Mouse (Mus musculus) urinary bladder, adult 18-20 months (tissue): Measurements from ENCODE around the gene Btbd1.

Source experiments
- DNase-seq, 2 experiments: peaks; one replicate each; pipeline ENCODE4 v3.0.0; 2022; ENCODE audit warnings: low spot score in 2 of 2, mixed read lengths in 2 of 2

Btbd1 gene

DNA sequence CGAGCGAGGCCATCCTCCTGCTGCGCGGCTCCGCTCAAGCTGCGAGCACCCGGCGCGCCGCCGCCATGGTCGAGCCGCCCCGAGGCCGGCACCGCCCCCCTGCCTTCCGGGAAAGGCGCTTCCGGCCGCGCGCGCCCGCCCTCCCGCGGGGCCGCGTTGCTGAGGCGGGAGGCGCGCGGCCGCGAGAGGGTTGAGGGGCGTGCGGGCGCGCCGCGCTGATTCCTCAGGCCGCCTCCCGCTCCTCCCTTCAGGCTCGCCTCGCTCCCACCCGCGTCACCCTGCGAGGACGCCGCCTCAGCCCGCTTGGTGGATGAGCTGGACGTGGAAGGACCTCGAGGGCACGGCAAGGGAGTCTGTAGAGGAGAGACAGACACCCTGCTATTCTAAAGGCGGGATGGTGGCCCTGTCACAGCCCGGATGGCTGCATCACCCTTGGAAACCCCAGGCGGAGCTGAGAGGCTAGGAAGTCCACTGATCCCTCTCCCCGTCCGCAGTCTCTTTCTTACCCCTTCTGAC is at the start of gene Btbd1:
Gene Btbd1, minus strand, starts transcription at position 53 of the 516 bp plus-strand sequence.
- peak; percentile 67 to 74 for DNase-seq

DNA sequence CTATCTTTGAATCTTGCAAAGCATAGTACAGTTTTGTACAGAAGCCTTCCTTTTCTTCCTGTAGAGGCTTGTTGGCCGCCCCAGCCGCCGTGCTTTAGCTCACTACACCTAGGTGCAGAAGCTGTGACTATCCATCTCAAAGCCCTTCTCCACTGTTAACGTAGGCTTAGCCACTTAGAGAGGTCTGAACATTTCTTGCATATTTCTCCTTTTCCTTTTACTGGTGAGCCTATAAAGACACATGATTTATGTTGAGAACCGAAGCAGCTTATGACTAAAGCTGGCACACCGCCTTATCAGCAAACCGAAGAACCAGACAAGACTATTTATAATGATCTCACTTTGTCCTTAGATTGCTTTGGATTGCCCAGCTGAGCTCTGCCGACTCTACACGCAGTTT is 46.1 kb upstream of the Btbd1 start:
- no peak for DNase-seq

DNA sequence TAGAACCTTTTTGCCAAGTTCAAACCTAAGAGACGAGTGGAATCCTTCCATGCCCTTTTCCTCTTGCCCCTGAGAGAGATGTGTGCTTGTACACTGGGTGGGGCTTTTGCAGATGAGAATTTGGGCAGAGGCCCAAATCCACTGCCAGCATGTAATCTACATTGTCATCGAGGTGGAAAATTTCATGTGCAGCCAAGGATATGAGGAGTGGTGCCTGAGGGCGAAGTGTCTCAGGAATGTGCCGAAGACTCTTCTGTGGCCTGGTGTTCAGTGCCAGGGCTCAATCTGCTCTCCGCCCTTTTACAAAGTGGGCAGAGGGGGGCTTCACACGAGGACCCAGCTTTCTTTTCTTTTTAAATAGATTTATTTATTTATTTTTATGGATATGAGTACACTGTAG is 45.4 kb upstream of the Btbd1 start:
- DNase-seq = no peak

DNA sequence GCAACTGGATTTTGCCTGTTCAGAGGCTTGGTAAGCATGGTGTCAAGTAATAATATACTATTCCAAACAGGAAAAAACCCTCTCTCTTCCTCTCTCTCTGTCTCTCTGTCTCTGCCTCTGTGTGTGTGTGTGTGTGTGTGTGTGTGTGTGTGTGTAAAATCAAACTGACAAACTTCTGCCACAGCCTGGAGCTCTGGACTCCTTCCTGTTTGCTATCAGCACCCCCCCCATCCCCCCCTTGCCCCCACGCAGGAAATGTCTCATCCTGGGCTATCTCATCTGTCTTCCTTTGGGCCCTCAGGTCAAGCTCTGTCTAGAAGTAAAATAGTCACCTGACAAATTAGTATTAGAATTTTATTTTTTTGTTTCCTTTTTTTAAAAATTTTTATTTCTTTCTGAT is 44.6 kb upstream of the Btbd1 start:
- DNase-seq = no peak

DNA sequence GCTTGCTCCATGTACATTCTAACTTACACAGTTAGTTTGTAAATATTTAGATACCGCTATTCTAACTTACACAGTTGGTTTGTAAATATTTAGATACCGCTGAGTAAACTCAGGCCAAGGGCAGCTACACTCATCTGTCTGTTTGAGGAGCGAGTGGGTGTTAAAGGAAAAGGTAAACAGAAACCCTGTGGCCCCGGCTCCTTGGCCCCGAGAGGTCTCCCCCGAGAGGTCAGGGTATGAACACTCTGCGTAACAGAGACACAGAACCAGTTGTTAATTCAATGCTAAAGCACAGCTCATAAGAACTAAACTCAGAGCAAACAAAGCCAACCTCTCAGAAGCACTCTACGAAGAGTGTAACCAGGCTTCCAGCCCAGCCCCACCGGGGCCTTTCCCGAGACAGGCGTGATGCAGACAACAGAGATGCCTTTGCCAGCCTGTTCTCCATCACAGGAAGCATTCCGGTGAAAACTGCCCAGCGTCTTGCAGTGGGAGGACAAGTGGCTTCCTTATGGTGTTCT is 43.3 kb upstream of the Btbd1 start:
- DNase-seq = no peak

DNA sequence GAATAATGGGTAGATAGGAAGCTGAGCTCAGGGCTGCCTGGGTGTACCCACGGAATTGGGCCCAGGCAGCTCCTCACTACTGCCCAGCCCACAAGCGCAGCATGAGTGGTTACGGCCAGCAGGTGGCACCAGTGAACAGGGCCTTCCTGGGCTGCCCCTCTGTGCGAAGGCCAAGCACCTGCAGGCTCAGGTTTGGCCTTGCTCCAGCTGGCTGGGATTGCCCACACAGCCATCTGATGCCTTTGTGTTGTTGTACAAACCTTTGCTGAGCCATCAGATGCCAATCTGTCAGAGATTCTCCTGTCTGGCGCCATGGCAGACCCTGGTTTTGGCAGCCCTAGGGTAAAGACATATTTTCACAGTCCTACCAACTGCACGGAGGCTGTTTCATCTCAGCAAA is 38.9 kb upstream of the Btbd1 start:
- DNase-seq = peak; percentile 39 to 44

DNA sequence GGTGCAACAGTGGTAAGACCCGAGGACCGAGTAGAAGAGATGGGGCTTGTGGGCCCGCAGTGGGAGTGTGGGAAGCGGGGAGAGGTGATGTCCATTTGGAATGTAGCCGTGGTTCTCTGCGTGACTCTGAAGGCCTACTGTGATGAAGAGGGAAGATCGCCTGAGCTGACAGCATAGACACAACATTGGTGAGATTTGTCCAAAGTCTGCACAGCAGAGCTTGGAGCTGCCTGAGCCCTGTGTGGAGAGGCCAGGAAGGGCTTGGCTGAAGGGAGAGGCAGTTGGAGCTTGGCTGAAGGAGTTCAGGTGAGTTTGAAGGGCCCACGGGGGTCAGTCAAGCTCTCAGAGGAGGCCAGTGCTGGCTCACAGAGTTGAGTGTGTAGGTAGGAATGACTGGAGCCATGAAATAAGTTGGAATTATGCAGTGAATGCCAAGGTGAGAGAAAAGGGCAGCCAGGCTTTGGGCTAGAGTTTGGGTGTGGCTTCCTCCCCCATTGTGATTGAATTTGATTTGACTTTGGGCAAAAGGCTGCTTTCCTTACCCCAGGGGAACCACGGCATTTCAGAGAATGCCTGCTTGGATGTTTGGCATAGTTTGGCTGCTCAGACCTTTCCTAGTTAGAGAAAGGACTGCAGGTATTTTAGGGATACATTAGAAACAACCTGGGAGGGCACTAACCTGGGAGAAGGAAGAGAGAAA is 38.1 kb upstream of the Btbd1 start:
- DNase-seq = no peak

DNA sequence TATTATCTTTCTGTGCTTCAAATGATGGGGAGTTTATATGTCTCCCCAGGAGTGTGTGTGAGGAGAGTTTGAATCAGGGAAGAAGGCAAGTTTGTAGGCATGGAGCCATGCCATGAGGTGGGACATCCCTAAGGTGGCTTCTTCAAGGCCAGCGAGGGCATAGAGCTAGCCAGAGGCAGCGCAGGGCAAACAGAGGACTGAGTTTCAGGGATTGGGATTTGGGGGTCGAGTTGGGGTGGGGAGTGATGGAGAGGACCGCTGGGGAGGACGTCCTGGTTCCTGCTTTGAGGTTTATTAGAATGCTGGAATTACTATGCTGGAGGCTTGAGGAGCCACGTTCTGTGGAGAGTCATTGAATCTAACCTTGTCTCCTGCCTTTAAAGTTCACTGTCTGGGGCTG is 36.7 kb upstream of the Btbd1 start:
- no peak for DNase-seq

DNA sequence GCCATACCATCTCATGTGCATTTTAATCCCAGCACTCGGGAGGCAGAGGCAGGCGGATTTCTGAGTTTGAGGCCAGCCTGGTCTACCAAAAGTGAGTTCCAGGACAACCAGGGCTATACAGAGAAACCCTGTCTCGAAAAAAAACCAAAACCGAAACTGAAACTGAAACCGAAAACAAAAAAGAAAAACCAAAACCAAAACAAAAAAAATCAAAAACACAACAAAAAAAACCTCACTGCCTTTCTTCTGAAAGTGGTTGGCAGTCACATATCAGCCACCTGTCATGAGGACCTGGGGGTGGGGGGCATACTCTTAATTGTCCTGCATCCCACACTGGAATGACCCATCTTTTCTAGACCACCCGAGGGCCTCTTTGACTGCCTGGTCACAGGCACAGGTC is 35.3 kb upstream of the Btbd1 start:
- no peak for DNase-seq

DNA sequence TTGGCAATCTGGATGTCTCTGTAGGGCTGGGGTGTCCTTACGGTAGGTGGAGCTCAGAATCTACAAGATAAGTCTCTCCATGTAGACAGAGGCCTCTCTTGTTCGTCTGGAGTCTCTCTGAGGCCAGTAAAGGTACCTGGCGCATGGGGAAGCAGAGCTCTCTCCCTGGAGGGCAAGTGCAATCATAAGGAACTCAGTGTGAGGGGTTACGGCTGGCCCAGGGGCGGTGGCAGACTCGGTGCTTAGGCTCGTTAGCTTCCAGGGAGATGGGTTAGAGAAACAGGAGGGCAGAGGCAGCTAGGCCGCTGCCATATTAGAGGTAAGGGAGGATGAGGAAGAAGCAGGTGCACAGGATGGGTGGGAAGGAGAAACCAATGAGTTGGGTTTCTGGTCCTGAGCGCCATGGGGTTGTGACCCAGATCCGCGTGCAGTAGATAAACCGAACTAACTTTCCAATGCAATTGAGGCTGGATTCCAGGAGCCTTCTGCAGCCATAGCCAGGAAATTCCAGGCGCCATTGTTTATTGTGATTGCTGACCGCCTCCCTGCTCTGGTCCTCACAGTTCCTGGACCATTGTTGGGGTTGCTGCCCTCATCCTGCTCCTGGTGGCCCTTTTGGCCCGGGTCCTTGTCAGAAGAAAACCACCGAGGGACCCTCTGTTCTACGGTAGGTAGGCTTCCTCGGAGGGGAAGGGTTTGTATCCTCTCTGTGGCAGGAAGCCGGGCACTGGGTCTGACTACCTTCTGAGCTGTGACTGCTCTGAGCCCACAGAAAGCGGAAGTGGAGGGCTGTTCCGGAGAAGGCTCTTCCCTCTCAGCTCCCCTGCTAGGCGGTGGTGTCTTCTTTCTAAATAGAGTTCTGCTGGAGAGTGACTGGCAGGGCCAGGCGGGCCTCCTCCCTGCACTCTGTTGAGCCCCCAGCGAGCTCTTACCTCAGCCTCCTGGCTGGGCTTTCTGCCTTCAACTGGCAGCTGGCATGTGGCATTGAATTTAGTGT is 33.7 kb upstream of the Btbd1 start:
- no peak for DNase-seq

DNA sequence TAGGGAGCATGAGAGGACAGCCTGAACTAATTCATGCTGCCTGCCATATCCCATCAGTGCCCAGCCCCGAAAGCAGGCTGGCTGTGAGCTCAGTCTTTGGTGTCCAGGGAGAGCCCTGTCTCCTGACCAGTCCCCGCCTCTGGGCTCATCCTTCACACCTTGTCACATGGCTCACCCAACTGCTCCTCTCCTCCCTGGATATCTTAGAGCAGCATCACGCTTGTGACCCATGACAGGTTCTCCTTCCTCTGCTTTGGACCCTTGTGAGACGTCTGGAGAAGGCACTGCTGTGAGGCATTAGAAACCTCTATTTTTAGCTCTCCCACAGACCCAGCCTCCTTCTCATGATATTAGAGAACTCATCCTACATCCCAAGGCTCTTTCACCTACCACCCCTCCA is 32.7 kb upstream of the Btbd1 start:
- no peak for DNase-seq

DNA sequence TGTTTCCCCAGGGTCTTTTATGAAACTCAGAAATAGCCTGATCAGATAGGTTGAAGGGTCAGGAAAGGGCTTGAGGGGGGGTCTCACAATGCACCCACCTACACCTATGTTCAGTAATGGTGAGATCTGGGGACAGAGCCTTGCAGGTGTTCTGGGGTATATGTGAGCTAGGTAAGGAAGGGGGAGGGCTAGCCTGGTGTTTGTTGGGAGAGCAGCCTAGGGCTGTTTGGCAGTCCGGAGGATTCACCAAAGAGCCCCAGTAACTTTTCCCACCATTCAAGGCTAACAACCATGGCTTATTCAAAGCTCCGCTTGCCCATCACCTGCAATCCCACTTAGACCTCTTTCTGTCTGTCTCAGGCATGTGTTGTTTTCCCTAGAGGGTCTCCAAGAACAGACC is 32.2 kb upstream of the Btbd1 start:
- DNase-seq = no peak

DNA sequence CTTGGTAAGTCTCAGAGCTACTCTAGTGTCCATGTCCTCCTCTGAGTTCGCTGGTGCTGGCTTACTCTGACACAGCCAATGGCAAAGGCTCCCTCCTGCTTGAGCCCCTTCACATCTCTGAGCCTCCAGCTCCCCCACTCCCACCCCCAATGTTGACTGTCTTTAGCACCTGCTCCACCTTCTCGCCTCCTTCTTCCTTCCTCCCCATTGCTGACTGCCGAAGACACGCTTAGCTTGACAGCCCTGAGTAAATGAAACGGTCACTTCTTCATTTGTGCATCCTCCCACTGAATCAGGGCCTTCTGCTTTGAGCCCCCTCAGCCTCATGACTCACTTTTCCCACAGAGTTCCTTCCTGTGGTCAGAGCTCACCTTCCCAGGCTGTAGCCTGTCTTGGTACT is 31.8 kb upstream of the Btbd1 start:
- no peak for DNase-seq

DNA sequence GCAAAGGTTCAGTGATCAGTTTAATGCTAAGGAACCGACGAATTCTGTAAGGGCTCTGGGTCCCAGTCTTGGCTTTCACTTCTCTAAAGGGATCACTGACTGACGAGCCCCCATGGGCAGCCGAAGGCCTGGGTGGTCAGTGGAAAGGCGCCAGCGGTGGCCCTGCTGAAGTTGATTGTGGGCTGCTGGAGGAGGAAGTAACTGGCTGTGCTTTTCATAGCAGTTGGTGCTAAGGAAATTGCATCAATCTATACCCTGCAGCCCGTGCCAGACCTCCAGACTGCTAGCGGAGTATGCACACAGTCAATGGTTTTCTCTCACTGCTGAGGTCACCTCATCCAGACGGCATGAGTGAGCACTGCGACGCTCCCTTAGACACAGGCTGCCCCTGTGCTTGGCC is 30.8 kb upstream of the Btbd1 start:
- DNase-seq = no peak

DNA sequence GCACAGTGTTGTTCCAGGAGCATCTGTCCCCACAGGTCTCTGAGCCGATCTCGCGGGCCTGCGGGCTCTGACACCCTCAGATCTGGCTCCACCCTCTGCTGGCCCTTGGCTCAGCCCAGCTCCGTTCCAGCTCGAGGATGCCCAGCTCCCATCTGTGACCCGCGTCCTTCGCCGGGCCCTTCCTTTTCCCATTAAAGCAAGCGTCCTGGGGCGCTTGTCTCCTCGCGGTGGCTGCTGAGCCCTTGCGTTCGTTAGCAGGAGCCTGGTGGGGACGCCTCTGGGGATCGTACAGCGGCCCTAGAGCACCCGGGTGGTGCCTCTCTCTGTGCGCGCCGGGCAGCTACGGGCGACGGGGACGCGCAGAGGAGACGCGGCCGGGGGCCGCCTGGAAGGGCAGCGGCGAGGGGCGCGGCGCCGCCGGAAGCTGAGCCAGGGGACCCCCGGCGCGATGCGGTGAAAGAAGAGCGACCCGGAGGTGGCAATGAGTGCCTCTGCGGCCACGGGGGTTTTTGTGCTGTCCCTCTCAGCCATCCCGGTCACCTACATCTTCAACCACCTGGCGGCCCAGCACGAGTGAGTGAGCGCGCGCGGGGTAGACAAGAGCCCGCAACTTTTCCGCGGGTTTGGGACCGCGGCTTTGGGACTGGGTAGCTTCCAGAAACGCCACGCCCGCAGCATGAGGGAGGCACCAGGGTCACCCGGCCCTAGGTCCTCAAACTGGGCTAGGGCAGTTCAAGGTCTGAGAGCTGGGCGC is 29.9 kb upstream of the Btbd1 start, which contains the start of gene Tm6sf1:
Gene Tm6sf1, plus strand, starts transcription at position 34 of the 754 bp plus-strand sequence.
- DNase-seq = no peak

DNA sequence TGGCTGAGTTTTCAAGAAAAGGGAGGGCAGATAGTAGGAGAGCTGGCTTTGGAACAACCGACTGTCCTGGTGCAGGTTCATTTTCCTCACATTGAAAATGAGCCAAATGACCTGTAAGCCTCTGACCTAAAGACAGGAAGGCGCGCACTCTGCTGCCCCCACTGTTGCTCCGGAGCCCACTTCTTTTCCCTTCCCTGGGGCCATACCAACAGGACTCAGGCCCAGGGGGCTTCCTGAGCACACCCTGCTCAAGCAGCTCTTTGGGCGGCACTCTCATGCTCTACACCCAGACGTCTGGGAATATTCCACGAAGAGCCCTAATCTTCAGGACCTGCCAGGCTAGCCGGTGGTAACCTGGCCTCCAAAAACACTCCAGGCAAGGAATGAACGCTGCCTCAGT is 29.0 kb upstream of the Btbd1 start:
- DNase-seq = no peak

DNA sequence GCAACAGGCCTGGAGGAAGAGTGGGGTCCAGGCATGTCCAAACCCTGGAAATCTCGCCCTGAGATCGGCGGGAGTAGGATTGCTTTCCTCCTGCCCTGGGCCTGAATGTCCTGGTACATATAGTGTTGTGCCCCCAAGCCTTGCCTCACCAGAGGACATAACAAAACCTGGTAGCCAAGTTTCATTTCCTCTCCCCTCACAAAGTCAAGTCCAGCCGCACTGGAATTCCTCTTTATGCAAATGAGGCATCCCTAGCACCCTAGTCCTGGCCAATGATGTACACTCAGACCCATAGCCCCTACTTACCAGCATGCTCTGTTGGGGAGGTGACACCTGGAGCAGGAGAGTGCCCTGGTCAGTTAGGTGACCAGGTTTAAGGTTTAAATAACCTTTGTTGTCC is 27.0 kb upstream of the Btbd1 start:
- DNase-seq = no peak

DNA sequence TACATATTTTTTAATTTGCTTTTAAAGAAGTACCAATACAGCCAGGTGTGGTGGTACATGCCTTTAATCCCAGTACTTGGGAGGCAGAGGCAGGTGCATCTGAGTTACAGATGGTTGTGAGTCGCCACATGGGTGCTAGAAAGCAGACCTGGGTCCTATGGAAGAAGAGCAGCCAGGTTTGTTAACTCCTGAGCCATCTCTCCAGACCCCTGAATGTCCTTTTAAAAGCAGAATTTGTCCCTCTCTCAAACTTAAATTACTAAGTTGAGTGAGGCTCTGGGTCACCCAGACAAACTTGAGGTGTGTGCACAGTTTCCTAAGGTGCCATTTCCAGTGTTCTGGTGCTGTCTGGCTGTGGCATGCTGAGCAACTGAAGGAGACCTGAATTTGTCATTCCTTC is 26.5 kb upstream of the Btbd1 start, which contains the start of gene Gm10160:
Gene Gm10160, minus strand, starts transcription at position 101 of the 400 bp plus-strand sequence.
- no peak for DNase-seq

DNA sequence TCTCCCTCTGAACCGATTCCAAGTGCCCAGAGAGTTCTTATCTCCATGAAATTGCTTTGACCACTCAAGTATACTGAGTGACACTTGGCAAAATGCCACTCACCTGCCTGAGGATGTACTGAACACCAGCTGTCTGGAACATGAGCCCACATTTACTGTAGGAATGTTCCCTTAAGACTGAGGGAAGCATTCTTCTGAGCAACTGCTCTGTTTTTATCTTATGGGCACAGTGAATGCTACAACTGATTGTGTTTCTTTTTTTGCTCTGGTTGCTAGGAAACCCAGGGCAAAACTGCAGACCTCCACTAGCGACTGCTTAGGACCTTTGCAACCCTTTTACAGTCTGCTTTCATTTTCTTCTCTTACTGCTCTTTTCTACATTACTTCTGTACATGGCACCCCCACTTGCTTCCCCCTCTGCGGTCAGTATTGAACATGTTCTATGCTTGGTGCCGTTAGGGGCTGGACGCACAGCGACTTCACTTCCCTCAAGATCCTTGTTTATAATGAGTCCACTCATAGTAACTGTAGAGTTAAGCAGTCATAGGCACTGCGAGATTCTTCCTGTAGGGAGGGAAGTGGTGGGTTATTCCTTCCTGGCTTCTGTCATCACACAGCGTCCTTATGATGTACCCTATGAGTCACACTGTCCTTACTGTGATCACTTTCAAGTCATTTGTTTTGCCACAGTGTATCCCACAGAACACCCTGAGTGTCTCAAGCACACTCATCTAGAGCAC is 25.5 kb upstream of the Btbd1 start:
- DNase-seq = no peak

DNA sequence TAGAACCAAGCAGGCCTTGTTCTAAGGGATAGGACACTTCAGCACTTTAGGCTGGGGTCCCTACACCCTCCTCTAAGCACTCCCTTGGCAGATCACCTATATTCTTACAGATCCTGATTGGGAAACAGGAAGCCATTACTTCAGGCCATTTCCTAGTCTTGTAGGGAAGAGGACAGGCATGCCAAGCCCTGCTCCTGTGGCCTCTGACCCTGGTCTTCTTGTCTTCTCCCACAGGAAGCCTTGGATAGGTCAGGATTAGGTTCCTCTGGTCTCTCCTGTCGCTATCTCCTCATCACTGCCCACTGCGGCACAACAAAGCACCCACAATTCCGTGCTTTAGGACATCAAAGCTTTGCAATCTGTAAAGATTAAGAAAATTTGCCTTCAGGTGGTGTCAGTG is 22.5 kb upstream of the Btbd1 start:
- no peak for DNase-seq

DNA sequence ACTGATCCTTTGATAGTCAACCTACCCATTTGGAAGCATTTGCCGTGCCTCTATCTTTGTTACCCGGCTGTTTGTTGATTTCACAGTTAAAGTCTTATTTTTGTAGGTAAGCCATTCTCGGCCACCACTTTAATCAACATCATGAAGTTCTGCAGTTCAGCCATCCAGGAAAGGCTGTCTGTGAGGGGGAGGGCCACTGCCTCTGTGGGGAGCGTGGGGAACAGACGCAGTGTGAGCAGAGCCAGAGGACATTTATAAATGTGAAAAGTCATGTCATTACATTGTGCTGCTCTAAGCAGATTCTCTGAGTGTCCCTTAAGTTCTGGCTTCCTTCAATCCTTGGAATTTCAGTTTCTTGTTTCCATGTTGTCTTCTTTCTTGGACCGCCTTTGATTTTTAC is 20.9 kb upstream of the Btbd1 start:
- DNase-seq = no peak
